Mouse (Mus musculus) embryonic stem cell, embryonic (primary cell): ENCODE measurements at regions not wholly inside any gene's neighbourhood (a gene's known extent, or its start where the extent isn't known, plus 50 kb on each side); places are given as distances from the start of the nearest gene placed in this dataset.

Experiments
- CTCF ChIA-PET, 4 experiments: fragments of 300-600 bp in 2 of 4; fragments of 350-600 bp in 2 of 4; sonication (Branson Sonifier 250); formaldehyde crosslinking; loops; one replicate each; lab custom pipeline; 2022; ENCODE audit warnings: inconsistent platforms in 2 of 4; lab: Charles Lee
- POLR2A ChIA-PET, 4 experiments: fragments of 300-600 bp in 2 of 4; fragments of 350-600 bp in 2 of 4; sonication (Branson Sonifier 250); formaldehyde crosslinking; loops; one replicate each; lab custom pipeline; 2022; ENCODE audit warnings: antibody characterized with exemption in 4 of 4, inconsistent platforms in 1 of 4; lab: Charles Lee

DNA sequence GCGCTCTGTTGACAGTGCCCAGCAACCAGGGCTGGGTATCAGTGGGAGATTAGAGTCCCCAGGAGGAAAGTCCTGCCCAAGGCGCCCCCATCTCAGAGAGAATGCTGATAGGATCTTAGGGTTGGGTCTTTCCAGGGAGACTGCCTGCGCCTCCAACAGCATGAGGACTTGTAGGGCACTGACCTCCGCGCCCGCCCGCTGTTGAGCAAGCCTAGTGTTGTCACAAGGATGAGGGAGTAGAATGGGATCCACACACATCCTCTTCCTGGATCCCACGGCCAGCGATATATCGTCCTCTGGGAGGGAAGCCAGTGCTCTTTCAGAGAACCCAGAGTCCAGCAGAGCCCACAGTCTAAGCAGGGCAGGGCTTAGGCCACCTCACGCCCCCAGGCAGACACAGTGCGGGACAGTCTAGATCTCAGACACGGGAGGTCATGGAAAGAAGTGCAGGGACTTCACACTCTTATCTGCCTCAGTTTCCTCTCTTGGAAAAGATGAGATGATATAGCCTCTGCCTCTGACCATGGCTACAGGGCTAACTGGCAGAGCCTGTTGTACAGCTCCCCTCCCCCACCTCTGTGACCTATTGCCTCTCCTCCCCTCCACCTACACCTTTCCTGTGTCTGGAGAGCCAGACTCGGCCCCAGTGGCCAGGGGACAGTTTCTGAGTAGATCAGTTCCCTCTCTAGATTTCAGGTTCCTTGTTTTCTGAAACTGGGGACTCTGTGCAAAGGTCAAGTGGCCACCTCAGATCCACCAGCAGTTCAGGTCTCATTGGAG lies 52.0 kb upstream of the Dusp5 start:
- CTCF ChIA-PET = no interaction called here
- POLR2A ChIA-PET = interaction anchor here in 1 of 4 experiments (1.2 kb wide), 1 partner anchor 17 kb away, joined by 4 read pairs; no protein-coding TSS in a partner anchor

DNA sequence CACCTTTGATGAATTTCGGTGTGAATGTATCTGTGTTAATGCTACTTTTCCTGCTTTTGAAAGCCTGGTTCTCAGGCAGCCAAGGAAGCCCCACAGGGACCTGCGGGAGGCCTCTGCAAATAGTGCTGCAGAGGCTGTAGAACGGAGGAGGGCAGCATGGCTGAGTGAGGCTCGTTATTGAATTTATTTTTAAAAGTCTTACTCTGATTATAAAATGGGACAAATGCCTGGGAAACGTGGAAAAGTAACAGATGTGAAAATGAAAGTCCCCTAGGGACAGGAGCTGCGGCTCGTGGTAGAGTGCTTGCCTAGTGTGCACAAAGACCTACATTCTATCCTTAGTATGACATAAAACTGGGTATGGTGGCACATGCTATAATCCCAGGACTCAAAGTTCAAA lies 59.7 kb upstream of the Dusp5 start:
- CTCF ChIA-PET = no interaction called here
- POLR2A ChIA-PET = interaction anchor here in 2 of 4 experiments (0.6 to 1.2 kb wide), 5 partner anchors 8 to 58 kb away, joined by 3 to 7 read pairs (median 4); no protein-coding TSS in a partner anchor

DNA sequence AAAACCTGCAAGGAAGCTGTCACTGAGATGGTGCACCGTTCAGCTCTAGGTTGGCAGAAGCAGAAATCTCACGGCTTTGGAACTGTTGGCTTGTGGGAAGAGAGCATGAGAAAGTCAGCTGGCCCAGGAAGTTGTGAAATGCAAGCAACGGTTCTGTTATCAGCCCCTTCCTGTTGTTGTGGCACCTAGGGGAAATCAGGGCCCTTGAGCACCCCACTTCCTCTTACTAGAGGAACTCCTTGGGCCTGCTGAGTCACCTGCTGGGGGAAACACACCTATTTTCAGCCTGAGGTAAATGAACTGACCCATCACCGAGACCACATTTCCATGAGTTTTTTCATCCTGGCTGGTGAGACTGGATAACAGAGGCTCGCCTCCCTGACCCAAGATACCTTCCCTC lies 64.2 kb upstream of the Dusp5 start:
- CTCF ChIA-PET = no interaction called here

DNA sequence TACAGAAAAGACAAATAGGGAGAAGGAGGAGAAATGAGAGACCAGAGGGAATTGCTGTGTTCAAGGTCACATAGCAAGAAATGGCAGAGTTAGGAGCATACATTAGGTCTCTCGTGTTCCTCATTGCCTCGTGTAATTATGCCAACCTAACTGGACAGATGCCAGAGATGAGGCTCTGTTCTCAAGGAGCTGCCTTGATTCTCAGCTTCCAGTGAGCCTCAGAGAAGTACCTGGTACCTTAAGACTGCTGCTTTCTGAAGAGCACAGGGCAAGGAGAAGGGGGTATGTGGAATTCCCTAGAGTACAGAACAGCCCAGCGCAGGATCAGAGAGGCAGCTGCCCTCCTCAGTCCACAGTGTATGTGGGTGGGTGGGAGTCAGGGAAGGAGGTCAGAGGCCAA lies 64.8 kb upstream of the Dusp5 start:
- ChIA-PET POLR2A (interaction anchor here in 2 of 4 experiments (0.7 to 2.5 kb wide), 4 partner anchors 15 to 43 kb away, joined by 4 to 8 read pairs (median 6); no protein-coding TSS in a partner anchor), CTCF (no interaction called here)

More for the DNA sequence above, 64.2 kb upstream of the Dusp5 start:
- POLR2A ChIA-PET = interaction anchor here in 2 of 4 experiments (0.7 to 2.5 kb wide), 5 partner anchors 15 to 43 kb away, joined by 3 to 8 read pairs (median 4); no protein-coding TSS in a partner anchor

DNA sequence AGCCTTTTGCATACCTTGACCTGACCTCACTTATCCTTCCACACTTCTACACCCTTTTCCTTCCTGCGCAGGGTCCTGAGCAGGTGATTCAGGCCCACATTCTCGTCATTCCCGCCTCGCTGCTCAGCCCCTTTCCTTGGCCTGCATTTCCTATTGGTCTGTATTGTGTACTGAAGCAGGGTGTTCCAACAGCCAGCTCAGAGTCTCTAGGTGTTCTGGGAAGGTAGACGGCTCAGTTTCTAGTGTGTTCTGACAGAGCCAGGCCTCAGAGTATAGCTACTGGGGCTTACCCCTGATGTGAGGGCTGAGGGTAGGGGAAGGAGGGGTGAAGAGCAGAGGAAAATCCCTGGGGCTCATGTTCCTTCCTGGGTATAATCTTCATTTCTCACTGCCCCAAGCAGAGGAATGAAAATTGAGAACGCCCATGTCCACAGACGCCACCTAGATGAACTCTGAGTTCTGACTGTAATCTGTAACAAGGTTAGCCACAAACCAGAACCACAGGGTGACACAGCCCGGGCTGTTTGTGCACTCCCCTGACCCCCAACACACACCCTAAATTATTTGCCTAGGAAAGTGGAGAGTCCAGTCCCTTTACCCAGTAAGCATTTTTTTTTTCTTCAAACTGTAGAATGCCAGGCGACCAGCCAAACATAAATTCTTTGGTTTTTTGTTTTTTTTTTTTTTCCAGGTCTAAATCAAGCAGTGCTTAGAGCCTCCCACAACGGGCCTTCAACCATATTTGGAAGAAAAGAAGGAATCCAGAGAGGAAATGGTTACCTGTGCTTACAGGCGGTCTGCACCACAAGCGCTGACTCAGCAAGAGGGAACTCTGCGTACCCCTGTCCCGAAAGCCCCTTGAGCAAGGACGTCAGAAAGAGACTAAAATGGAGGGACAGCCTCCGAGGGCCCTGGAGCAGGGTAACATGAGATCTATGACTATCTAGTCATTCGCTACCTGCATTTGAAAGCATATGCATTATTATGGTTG lies 67.6 kb upstream of the Dusp5 start:
- POLR2A ChIA-PET = interaction anchor here (0.6 to 4.1 kb wide), 90 partner anchors 8 to 430 kb away, joined by 3 to 152 read pairs (median 5); partner anchors contain the start of genes Dusp5 (in 4 of the 4), Smc3 (in 2 of the 4) and Mxi1 (in 1 of the 4)
- CTCF ChIA-PET = interaction anchor here in 3 of 4 experiments (0.6 to 1.8 kb wide), 6 partner anchors 39 to 118 kb away, joined by 3 to 15 read pairs (median 5); no protein-coding TSS in a partner anchor

DNA sequence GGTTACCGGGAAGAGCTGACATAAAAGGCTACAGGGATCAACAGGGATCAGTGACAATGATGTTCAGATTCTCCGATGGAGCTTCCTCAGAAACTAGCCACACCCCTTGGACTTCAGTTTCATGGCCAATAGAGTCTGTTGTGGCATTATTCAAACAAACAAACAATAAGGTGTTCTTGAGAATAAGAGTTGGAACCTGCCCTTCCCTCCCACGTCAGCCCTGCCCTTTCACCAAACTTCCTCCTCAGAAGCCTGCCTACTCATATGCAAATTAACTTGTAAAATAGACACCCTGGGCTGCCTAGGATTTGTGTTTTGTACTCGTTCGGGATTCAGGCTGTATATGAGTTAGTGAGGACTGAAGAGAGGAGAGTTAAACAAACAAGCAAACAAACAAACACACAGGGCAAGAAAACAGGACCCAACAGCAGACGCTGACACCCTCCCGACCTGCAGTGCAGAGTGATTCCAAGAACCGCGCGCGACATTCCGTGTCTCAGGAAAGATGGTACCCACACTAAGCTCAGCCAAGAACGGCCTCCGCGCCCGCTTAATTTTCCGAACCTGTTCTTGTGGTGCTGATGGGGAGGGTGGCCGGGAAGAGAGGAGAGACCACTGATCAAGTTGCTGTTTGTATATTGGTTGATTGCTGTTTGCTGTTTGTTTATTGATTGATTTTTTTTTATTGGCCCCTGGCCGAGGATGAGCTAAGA lies 68.4 kb upstream of the Dusp5 start:
- ChIA-PET CTCF (interaction anchor here (0.6 to 1.8 kb wide), 12 partner anchors 11 to 197 kb away, joined by 3 to 15 read pairs (median 4); no protein-coding TSS in a partner anchor), POLR2A (interaction anchor here (0.6 to 4.1 kb wide), 107 partner anchors 9 to 484 kb away, joined by 3 to 152 read pairs (median 4); partner anchors contain the start of genes Dusp5 (in 4 of the 4), Smc3 (in 3 of the 4), Bbip1 (in 1 of the 4) and Mxi1 (in 1 of the 4))

DNA sequence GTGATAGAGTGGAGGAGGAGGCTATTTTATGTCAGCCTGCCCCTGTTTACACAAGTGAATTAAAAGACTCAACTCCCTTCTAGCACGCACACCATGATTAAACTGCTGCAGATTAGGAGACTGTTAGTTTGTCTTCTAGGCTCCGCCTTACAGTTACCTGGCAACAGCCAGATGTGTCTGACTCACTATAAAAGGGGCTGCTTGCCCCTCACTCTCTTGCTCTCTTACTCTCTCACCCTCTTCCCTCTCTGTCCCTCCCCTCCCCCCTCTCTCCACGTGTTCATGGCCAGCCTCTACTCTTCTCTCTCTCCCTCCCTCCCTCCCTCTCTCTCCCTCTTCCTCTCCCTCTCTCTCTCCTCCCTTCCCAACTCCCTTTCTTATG lies 69.0 kb upstream of the Smndc1 start:
- ChIA-PET POLR2A (interaction anchor here in 3 of 4 experiments (1.0 to 4.1 kb wide), 19 partner anchors 8 to 258 kb away, joined by 3 to 152 read pairs (median 17); partner anchors contain the start of gene Dusp5 (in 1 of the 3)), CTCF (no interaction called here)

DNA sequence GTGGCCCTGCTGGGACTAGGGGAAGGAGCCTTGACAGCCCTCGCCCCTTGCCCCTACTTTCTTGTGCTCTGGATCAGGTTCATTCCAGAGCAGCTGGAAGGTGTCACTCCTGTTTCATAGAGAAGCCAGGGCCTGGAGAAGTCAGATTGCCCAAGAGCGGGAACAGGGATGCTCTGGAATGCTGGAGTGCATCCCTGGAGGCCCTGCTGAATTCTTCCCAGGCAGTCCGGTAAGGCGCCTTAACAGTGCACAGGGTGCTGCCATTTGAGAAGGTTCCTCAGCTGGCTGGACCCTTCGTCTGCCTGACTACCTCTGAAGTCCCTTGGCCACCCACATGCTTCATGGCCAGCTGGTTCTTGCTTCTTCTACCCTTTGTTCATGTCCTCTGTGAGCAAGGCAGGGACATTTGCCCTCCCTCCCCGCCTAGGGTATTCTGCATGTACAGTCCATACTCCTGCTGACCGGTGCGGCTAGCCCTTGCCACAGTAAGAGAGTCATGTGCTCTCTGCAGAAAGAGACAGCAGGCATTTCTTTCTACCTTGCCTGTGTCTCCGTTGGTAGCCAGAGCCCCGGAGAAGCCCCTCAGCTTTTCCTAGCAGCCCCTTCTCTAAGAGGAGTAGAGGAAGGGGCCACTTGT lies 68.5 kb upstream of the Smndc1 start:
- CTCF ChIA-PET = interaction anchor here in 2 of 4 experiments (0.6 to 1.0 kb wide), 2 partner anchors 15 to 279 kb away, joined by 3 read pairs; no protein-coding TSS in a partner anchor

DNA sequence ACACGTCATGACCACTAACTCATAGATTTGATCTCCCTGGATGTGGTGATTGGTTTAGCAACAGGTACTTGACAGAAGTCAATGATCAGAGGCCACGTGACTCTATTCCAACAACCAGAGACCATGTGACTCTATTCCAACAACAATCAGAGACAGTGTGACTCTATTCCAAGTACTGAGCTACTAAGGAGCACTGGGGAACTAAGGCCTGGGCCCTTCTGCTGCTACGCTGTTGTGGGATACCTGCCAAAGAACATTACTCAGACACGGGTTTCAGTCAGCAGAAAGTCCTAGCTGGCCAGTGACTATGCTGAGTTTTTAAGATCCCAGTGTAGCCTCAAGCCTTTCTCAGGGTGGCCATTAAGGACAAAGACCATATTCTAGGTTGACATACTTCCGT lies 66.3 kb upstream of the Smndc1 start:
- POLR2A ChIA-PET = interaction anchor here in 2 of 4 experiments (1.0 to 3.6 kb wide), 6 partner anchors 8 to 68 kb away, joined by 3 to 17 read pairs (median 12); no protein-coding TSS in a partner anchor
- CTCF ChIA-PET = no interaction called here

More for the DNA sequence above, 68.5 kb upstream of the Smndc1 start:
- POLR2A ChIA-PET = interaction anchor here in 3 of 4 experiments (0.5 to 4.1 kb wide), 12 partner anchors 10 to 242 kb away, joined by 3 to 28 read pairs (median 6); partner anchors contain the start of gene Dusp5 (in 1 of the 3)

DNA sequence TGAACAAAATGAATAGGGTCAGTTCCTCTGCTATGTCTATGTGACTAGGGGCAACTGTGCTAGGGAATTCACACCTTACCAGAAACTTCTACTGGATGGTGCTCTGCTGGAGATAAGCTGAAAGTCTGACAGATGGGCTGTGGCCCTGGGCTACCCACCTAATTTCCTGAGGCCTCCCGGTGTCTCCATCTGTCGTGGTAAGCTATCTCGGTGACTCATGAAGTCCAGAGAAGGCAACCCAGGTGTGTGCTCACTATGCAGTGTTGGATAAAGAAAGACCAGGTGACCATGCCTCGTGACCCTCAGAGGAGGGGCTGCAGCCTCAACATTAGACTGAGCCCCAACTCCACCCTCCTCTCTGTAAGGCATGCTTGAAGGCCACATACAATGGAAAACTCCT lies 64.2 kb upstream of the Smndc1 start:
- CTCF ChIA-PET = interaction anchor here in 1 of 4 experiments (0.7 kb wide), 1 partner anchor 8 kb away, joined by 8 read pairs; no protein-coding TSS in a partner anchor
- POLR2A ChIA-PET = interaction anchor here (0.6 to 1.8 kb wide), 8 partner anchors 21 to 178 kb away, joined by 3 to 5 read pairs (median 3); partner anchors contain the start of gene Dusp5 (in 1 of the 4)

DNA sequence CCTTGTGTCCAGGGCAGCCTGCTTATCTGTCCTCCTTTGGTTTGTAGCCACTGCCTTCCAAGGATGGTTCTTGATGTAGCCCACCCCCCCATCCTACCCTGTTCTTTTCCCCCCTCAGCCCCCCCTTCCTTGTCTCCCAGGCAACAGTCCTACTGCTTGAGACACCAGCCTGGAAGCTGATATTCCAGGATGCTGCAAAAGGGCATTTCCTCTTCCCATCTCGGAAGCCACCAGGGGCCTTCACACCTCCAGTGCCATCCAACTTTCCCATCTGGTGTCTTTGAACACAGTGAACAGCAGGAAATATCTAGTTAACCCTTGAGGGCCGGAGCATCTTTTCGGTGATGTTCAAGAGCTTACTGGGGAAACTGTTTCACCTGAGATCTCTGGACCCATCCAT lies 63.7 kb upstream of the Smndc1 start:
- CTCF ChIA-PET = no interaction called here
- POLR2A ChIA-PET = interaction anchor here (0.6 to 1.8 kb wide), 7 partner anchors 22 to 178 kb away, joined by 3 to 5 read pairs (median 3); partner anchors contain the start of gene Dusp5 (in 1 of the 4)

DNA sequence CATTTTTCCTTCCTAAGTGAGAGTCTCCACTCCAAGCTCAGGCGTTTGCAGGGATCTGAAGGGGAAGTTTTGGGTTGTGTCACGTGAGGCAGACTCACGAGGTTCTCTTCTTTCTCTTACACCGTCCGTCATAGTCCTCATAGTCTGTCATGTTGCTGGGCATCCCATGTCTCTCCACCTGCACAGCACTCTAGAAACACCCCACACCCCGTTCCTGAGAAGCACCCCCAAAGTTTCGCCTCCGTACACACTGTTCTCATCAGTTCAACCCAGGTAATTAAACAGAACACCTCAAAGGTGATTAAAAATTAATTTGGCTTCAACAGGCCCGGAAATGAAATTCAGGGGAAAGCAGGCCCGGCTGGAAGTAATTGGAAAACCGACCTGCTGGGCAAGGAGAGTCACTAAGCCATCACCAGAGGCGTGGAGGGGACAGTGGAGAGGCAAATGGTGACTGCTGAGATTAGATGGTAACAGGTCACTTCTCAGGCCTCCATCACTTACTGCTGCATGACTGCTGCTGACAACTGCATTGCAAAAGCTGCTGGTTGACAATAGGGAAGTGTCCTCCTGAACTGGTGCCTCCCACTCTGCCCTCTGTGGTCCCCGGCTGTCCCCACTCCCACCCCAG lies 63.1 kb upstream of the Smndc1 start:
- CTCF ChIA-PET = no interaction called here
- POLR2A ChIA-PET = interaction anchor here in 2 of 4 experiments (1.1 to 1.8 kb wide), 3 partner anchors 14 to 75 kb away, joined by 3 to 5 read pairs (median 4); partner anchors contain the start of gene Dusp5 (in 1 of the 2)

DNA sequence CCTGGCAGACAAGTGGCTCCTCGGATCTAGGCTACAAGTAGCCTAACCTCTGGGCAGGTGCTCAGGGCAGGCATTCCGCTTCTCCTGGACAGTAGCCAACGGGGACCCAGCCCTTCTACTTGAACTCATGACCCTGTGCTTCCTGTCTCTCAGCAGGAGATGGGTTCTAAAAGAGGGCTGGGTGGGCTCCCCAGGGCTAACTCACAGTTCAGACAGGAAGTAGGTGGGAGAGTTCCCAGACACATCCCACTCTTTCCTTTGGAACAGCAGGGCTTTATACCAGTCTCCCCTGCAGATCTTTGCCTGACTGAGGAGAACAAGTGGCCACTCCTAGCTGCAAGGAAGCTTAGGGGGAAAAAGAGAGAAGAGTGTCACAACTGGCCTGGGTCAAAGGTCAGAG lies 62.0 kb upstream of the Smndc1 start:
- POLR2A ChIA-PET = interaction anchor here in 3 of 4 experiments (0.7 to 3.0 kb wide), 5 partner anchors 8 to 340 kb away, joined by 3 to 21 read pairs (median 7); partner anchors contain the start of gene Dusp5 (in 1 of the 3)
- CTCF ChIA-PET = no interaction called here

DNA sequence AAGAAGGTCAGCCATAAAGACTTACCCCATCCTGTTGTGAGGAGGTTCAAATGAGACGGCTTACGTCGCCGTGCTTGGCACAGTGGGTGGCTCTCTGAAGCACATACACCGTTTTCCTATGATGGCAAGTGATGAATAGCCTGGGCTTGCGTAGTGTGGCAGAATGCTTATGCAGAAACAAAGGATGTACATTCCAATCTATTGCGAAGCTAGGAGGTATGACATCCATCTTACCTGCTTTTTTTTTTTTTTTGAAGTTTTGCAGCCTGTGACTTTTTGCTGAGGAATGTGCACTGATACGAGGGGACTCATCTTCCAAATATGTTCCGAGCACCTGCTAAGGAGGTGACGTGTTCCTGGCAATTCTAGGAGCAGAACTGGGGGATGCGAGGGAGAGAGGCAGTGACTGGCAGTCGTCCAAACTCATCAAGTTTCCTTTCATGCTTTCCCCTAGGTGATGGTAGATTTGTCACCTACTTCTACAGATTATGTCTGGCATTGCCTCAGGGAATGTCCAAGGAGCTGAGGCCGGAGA lies 61.1 kb upstream of the Smndc1 start:
- CTCF ChIA-PET = no interaction called here
- POLR2A ChIA-PET = interaction anchor here in 3 of 4 experiments (0.5 to 3.0 kb wide), 10 partner anchors 9 to 220 kb away, joined by 3 to 21 read pairs (median 6); partner anchors contain the start of gene Dusp5 (in 2 of the 3)

DNA sequence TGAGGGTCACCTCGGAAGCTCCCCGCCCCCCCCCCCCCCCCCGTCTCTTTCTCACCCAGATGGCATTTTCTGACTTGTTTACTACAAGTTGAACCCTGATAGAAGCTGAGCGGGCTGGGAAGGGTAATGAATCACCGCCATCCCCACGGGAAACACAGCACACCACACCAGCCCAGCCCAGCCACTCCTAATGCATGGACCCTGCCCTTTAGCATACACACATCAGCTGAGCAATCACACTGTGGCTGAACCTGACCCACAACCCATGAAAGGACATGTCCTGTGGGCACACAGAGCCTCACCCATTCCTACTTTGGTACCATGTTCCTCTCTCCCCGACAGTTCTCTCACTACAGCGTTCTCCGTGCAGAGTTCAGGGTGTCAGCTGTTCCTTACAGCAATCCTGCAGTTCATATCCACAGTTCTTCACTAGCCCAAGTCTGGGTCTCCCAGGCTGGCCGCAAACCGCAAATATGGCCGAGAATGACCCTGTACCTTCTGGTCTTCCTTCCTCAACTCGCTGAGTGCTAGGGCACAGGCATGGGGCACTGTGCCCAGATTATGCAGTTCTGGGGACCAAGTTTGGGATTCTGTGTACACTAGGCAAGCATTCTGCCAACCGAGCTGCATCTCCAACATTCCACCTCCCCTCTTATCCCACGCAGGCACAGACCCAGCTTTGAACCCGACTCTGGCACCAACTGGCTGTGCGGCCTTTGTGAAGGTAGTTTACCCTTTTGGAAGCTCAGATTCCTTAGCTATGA lies 60.4 kb upstream of the Smndc1 start:
- ChIA-PET CTCF (interaction anchor here in 1 of 4 experiments (0.7 kb wide), 1 partner anchor 55 kb away, joined by 3 read pairs; no protein-coding TSS in a partner anchor), POLR2A (interaction anchor here (0.5 to 3.1 kb wide), 26 partner anchors 7 to 792 kb away, joined by 3 to 36 read pairs (median 4); partner anchors contain the start of gene Dusp5 (in 3 of the 4))
